Mouse (Mus musculus) heart, postnatal 0 days (tissue): Measurements from ENCODE around the gene Alg14.

Source experiments
- CTCF ChIP-seq: IDR thresholded peaks from 2 replicates; pipeline ENCODE4 v1.5.1; 2016; ENCODE audit warnings: antibody characterized with exemption, control low read depth, low read depth
- EP300 ChIP-seq: IDR thresholded peaks from 2 replicates; pipeline ENCODE4 v1.6.1; 2016; ENCODE audit warnings: antibody characterized with exemption, low read depth

- TF ChIP-seq CTCF (no peak), EP300 (no peak)
Measured at GRCm38 (mm10) chr3:121258521-121259478, 32.8 kb upstream of the Alg14 start.
